Mouse (Mus musculus) layer of hippocampus, postnatal 25 days (tissue): ENCODE results near the gene Iqcc. TPM values are rescaled to one million over a fixed set of nuclear protein-coding genes. Genes with fewer than 3 reads are reported as not detected.
A peak's percentile ranks its signal among the peaks of the same experiment; 100 is the strongest.

Experiments
- DNase-seq, 2 experiments: peaks; one replicate each; pipeline ENCODE4 v3.0.0; 2022; ENCODE audit warnings: mixed read lengths in 2 of 2, low spot score in 1 of 2; ENCODE audit errors: extremely low spot score in 1 of 2
- total RNA-seq, 2 experiments: library from RNA; stranded (reverse); gene quantifications; 2 replicates each; pipeline ENCODE4 v1.2.3; 2021

Gene Iqcc
- total RNA-seq, 2 experiments from 2014 or later: 32.9 to 41.9 TPM

GRCm38 (mm10) chr4:129622803-129623535, 4.1 kb upstream of the Iqcc start:
- no peak for DNase-seq

GRCm38 (mm10) chr4:129622120-129622802, 3.4 kb upstream of the Iqcc start:
- no peak for DNase-seq

- DNase-seq: no peak
These were observed 2.5 kb upstream of the Iqcc start for GRCm38 (mm10) chr4:129621283-129621841.

- no peak for DNase-seq
These were observed 1.8 kb upstream of the Iqcc start for GRCm38 (mm10) chr4:129620419-129621282.

GRCm38 (mm10) chr4:129618031-129618430, 868 bp downstream of the Iqcc start:
- DNase-seq: no peak

GRCm38 (mm10) chr4:129617121-129617641, 1.7 kb downstream of the Iqcc start:
- no peak for DNase-seq

- no peak for DNase-seq
These were observed 2.3 kb downstream of the Iqcc start for GRCm38 (mm10) chr4:129616631-129617030.

- DNase-seq: no peak
These were observed 3.1 kb downstream of the Iqcc start for GRCm38 (mm10) chr4:129615801-129616290.

- no peak for DNase-seq
These were observed 4.8 kb downstream of the Iqcc start, which contains the start of gene Dcdc2b for GRCm38 (mm10) chr4:129614093-129614492. TSS of gene Dcdc2b (minus strand) at chr4:129614257.

GRCm38 (mm10) chr4:129610472-129610871, 8.4 kb downstream of the Iqcc start:
- DNase-seq: no peak

GRCm38 (mm10) chr4:129610026-129610425, 8.9 kb downstream of the Iqcc start:
- no peak for DNase-seq

GRCm38 (mm10) chr4:129609139-129609631, 9.7 kb downstream of the Iqcc start:
- no peak for DNase-seq

- peak in 1 of 2 experiments; percentile 76 for DNase-seq
These were observed 10.4 kb downstream of the Iqcc start for GRCm38 (mm10) chr4:129608426-129609025.

GRCm38 (mm10) chr4:129600233-129601158, 18.4 kb downstream of the Iqcc start, which contains the start of the genes Eif3i and Tmem234:
TSS of gene Eif3i (minus strand) at chr4:129600648.
TSS of gene Tmem234 (plus strand) at chr4:129600668.
- peak; percentile 66 to 72 for DNase-seq

GRCm38 (mm10) chr4:129588865-129589264, 30.0 kb downstream of the Iqcc start:
- no peak for DNase-seq

- DNase-seq: no peak
These were observed 32.0 kb downstream of the Iqcc start for GRCm38 (mm10) chr4:129586943-129587342.

GRCm38 (mm10) chr4:129585773-129586172, 33.1 kb downstream of the Iqcc start:
- no peak for DNase-seq

GRCm38 (mm10) chr4:129584884-129585608, 33.9 kb downstream of the Iqcc start:
- DNase-seq: peak; percentile 68 to 89
